Mouse (Mus musculus) embryonic facial prominence, embryonic 11.5 days (tissue): ENCODE data around the gene Crispld2. TPM values are rescaled to one million over a fixed set of nuclear protein-coding genes. Genes with fewer than 3 reads are reported as not detected.

Source experiments
- ATAC-seq: fragments of 200-750 bp; cut with Nextera tagmentation; replicated peaks from 2 replicates; pipeline ENCODE4 v1.8.0; 2017; ENCODE audit warnings: low read depth; ENCODE audit not compliant: insufficient number of reproducible peaks, low FRiP score, low TSS enrichment
- DNase-seq: peaks from one replicate; pipeline ENCODE4 v3.0.0-alpha.2; 2015; ENCODE audit warnings: low spot score
- H3K27ac ChIP-seq: fragments of 300-500 bp; sonication (generic); replicated peaks from 2 replicates; pipeline ENCODE4 v1.5.1; 2014; ENCODE audit warnings: mild to moderate bottlenecking, low read depth, low read length, control low read depth
- H3K27me3 ChIP-seq: fragments of 300-500 bp; sonication (generic); 2 replicates; pipeline ENCODE4 v1.6.1; 2014; ENCODE audit warnings: mild to moderate bottlenecking, low read length, moderate library complexity, mixed read lengths; ENCODE audit not compliant: control insufficient read depth, insufficient read depth
- H3K36me3 ChIP-seq: fragments of 300-500 bp; sonication (generic); replicated peaks from 2 replicates; pipeline ENCODE4 v1.6.1; 2014; ENCODE audit warnings: low read depth, mild to moderate bottlenecking, low read length, moderate library complexity, mixed read lengths; ENCODE audit not compliant: control insufficient read depth, insufficient read depth
- H3K4me1 ChIP-seq: fragments of 300-500 bp; sonication (generic); 2 replicates; pipeline ENCODE4 v1.6.1; 2014; ENCODE audit warnings: low read length, mixed read lengths; ENCODE audit not compliant: control insufficient read depth, insufficient read depth
- H3K4me2 ChIP-seq: fragments of 300-500 bp; sonication (generic); 2 replicates; pipeline ENCODE4 v1.6.1; 2014; ENCODE audit warnings: low read depth, mild to moderate bottlenecking, control low read depth, low read length, moderate library complexity
- H3K4me3 ChIP-seq: fragments of 300-500 bp; sonication (generic); 2 replicates; pipeline ENCODE4 v1.5.1; 2014; ENCODE audit warnings: low read depth, low read length, control low read depth
- H3K9ac ChIP-seq: fragments of 300-500 bp; sonication (generic); replicated peaks from 2 replicates; pipeline ENCODE4 v1.6.1; 2014; ENCODE audit warnings: mild to moderate bottlenecking, control low read depth, low read length
- H3K9me3 ChIP-seq: fragments of 300-500 bp; sonication (generic); replicated peaks from 2 replicates; pipeline ENCODE4 v1.6.1; 2016; ENCODE audit warnings: mild to moderate bottlenecking, low read length, inconsistent platforms, mixed read lengths; ENCODE audit not compliant: control insufficient read depth
- WGBS: fragments of 180-500 bp; shearing (Covaris S2); extraction: QIAGEN DNeasy Blood & Tissue Kit; methylation state at CpG from one replicate; pipeline ENCODE4 v1.1.7; 2014; 5-methylcytosine and 5-hydroxymethylcytosine counted together
- polyA plus RNA-seq: library from polyadenylated mRNA; unstranded; fragments of >200 nt; fragmentation: Nextera tagmentation; extraction: Ambion mirVana; gene quantifications from 2 replicates; pipeline ENCODE4 v1.2.1, GENCODE M21; 2014

The Crispld2 gene
- polyA plus RNA-seq, 1 experiment from 2014 or later = 3.6 TPM

DNA sequence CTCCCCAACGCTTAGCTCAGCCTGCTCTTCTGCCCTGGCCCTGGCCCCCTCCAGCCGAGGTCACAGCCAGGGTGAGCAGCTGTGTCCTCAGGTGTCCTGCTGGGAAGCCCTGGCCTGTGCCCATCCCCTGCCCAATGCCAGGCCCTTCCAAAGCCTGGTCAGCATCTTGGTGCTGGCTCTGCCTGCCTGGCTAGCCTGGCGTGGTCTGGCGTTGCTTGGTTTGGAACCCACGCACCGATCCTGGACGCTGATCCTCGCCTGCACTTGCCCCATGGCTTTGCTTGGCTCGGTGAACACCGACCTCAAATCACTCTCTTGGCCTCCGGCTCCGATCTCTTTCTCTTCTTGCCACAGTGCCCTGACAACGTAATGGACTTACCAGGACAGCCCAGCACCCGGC is 70.5 kb downstream of the Crispld2 start:
- Histone ChIP-seq H3K27me3 (no peaks in the 10 kb centered on the region), H3K4me1 (no peaks in the 10 kb centered on the region), H3K27ac (no peak overlapping the region), H3K36me3 (no peaks in the 10 kb centered on the region), H3K4me3 (no peak overlapping the region), H3K4me2 (no peak overlapping the region), H3K9me3 (no peaks in the 10 kb centered on the region), H3K9ac (no peak overlapping the region)
- WGBS = 89% methylated on average over 14 of the region's 14 CpGs
- DNase-seq = no peak
- ATAC-seq = no peak

DNA sequence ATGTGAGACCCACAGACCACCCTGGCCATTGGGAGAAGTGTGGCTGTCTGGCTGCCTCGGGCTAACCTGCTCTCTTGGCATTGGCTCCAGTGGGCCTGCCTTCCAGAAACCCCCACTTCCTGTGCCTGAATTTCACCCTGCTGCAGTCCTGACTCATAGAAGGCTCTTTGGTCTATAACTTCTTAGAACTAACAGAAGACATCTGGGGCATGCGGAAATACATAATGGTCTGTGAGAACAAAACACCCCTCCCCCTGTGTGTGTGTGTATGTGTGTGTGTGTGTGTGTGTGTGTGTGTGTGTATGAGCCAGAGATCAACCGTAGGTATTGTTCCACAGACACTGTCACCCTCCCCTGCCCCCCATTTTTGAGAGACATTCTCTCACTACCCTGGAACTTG is 71.1 kb downstream of the Crispld2 start:
- no peaks in the 10 kb centered on the region for H3K36me3 ChIP-seq
- no peak overlapping the region for H3K27ac ChIP-seq
- WGBS = 86% methylated on average over 3 of the region's 3 CpGs
- H3K4me3 ChIP-seq = no peak overlapping the region
- no peak overlapping the region for H3K9ac ChIP-seq
- H3K4me1 ChIP-seq = no peaks in the 10 kb centered on the region
- H3K9me3 ChIP-seq = no peaks in the 10 kb centered on the region
- no peak for ATAC-seq
- DNase-seq = no peak
- no peak overlapping the region for H3K4me2 ChIP-seq
- no peaks in the 10 kb centered on the region for H3K27me3 ChIP-seq

DNA sequence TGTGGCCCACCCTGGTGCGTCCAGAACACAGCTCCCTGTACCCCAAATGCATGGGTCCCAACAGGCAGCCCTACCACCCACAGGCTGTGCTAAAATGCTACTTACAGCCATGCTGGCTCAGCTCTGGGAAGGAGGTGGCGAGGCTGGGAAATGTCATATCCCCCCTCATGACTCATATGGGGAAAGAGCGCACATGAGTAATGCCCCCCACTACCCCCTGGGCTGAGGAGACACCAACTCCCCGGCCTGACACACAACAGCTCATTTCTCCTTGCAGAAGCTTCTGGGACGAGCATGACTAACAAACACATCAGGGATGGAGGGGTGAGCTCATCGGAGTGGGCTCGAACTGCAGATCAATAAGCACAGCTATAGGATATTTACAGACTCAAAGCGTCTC is 73.4 kb downstream of the Crispld2 start:
- H3K27me3 ChIP-seq = no peaks in the 10 kb centered on the region
- H3K4me2 ChIP-seq = no peak overlapping the region
- no peak overlapping the region for H3K27ac ChIP-seq
- no peak overlapping the region for H3K9ac ChIP-seq
- no peak overlapping the region for H3K4me3 ChIP-seq
- WGBS = 95% methylated on average over 8 of the region's 8 CpGs
- no peaks in the 10 kb centered on the region for H3K4me1 ChIP-seq
- H3K36me3 ChIP-seq = no peaks in the 10 kb centered on the region
- ATAC-seq = no peak
- H3K9me3 ChIP-seq = no peaks in the 10 kb centered on the region
- DNase-seq = no peak

DNA sequence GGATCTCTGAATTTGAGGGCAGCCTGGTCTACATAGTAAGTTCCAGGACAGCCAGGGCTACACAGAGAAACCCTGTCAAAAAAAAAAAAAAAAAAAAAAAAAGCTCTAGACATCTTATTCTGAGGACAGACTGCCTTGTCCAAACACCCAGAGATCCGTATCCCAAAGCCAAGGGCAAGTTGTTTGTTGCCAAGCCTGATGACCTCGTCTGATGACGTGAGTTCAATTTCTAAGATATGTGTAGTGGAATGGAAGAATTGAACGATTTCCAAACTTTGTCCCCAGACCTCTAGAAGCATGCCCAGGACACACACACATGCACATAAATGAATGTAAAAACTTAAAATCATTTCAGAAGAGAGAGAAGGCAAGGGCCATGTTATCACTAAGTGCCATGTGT is 74.0 kb downstream of the Crispld2 start:
- Histone ChIP-seq H3K9me3 (no peaks in the 10 kb centered on the region), H3K4me3 (no peak overlapping the region), H3K4me1 (no peaks in the 10 kb centered on the region), H3K9ac (no peak overlapping the region), H3K4me2 (no peak overlapping the region), H3K36me3 (no peaks in the 10 kb centered on the region), H3K27ac (no peak overlapping the region), H3K27me3 (no peaks in the 10 kb centered on the region)
- 91% methylated on average over 4 of the region's 4 CpGs for WGBS
- ATAC-seq (no peak), DNase-seq (no peak)

DNA sequence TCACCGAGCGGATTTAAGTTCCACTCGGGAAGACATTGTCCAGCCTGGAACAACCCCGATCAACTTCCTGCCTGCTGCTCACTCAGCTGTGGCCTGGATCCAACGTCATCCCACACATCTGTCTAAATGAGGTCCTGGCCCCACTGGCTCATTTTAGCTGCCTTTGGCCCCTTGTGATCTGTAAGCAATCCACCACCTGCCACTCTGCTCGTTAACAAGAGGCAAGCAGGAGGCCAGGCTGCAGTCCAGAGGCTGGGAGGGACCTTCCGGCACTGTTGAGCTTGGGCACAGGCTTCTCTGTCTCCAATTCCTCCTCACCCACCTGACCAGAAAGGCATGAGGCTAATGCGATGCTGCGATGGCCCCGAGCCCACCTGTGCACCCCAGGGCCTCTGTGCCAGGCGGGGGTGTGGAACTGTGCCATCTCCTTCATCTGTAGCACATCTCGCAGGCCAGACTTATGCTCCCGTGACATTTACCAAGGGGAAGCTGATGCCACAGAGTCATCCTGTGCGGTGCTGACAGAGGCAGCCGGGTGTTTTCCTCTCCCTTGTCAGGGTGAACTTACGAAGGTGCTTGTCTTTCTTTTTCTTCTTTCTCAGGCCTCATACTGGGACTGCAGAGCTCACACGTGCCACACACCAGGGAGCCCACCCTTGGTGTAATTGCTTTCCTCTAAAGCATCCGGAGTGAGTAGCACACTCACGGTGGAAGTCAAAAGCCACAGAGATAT is 75.9 kb downstream of the Crispld2 start:
- ATAC-seq = no peak
- no peak overlapping the region for H3K4me3 ChIP-seq
- no peaks in the 10 kb centered on the region; the same call in 1 of the 2 replicates for H3K27me3 ChIP-seq
- H3K4me2 ChIP-seq = no peak overlapping the region
- no peaks in the 10 kb centered on the region for H3K36me3 ChIP-seq
- no peak overlapping the region for H3K9ac ChIP-seq
- H3K9me3 ChIP-seq = no peaks in the 10 kb centered on the region
- no peak for DNase-seq
- 58% methylated on average over 19 of the region's 19 CpGs for WGBS
- H3K4me1 ChIP-seq = peaks cover 2% of the 10 kb centered on the region; the same call in 1 of the 2 replicates
- no peak overlapping the region for H3K27ac ChIP-seq

DNA sequence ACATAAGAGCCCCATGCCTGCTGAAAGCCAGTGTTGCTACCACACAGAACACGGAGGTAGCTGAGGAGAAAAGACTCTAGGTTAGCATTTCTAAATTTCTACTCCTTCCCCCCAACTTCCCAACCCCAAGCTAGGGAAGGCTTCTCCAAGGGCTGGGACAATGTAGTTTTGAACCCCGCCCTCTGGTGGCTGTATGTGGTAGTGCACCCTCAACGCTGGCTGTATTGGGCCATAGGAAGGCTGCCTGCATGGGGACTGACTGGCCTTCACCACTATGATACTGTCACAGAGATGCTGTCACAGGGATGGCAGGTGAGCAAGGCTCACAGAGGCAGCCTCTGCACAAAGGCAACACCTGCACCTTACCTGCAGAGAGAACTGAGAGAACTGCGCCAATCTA is 79.4 kb downstream of the Crispld2 start:
- Histone ChIP-seq H3K4me1 (peaks cover 2% of the 10 kb centered on the region; the same call in 1 of the 2 replicates), H3K4me3 (no peak overlapping the region), H3K9ac (no peak overlapping the region), H3K27me3 (no peaks in the 10 kb centered on the region; the same call in 1 of the 2 replicates), H3K27ac (no peak overlapping the region), H3K4me2 (no peak overlapping the region), H3K9me3 (no peaks in the 10 kb centered on the region), H3K36me3 (no peaks in the 10 kb centered on the region)
- DNase-seq (peak; percentile 89), ATAC-seq (peak; percentile 58)
- 26% methylated on average over 4 of the region's 4 CpGs for WGBS

DNA sequence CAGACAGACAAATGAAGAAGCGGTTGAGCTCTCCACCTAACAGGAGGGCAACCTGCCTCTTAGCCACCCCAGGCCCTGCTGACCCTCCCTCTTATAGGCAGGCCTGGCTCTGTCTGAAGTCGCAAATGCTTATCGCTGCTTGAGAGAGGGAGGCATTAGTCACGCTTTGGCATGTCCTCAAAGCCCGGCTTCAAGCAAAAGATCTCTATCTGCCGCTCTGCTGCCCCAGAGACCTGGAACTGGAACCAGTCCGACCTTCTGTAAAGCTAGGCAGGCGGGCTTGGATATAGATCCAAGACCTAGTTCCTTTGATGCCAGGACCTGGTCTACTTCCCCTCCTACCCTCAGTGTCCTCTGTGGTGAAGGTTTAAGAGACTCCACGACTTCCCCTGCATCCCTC is 80.0 kb downstream of the Crispld2 start:
- Histone ChIP-seq H3K27me3 (no peaks in the 10 kb centered on the region; the same call in 1 of the 2 replicates), H3K9ac (no peak overlapping the region), H3K36me3 (no peaks in the 10 kb centered on the region), H3K27ac (no peak overlapping the region), H3K4me3 (no peak overlapping the region), H3K9me3 (no peaks in the 10 kb centered on the region), H3K4me2 (no peak overlapping the region), H3K4me1 (peaks cover 2% of the 10 kb centered on the region; the same call in 1 of the 2 replicates)
- 69% methylated on average over 9 of the region's 9 CpGs for WGBS
- ATAC-seq (no peak), DNase-seq (no peak)

DNA sequence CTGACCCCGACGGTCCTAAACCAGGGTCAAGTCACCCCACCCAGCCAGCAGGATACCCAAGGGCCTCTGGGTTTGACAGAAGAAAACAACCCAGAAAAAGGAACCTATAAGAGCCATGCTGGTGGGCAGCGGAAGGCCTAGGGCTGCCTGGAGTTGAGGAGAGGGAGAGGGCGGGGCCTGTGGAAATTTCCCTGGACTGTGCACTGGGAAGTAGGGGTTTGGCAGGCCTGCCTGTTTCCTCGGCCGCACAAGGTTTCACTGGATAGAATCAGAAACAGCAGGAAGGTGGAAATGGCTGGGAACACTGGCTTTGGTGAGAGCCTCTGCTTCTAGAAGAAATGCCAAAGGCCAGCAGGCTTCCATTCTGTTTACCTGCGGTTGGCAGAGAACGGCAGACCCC is 80.6 kb downstream of the Crispld2 start:
- H3K4me1 ChIP-seq = peaks cover 2% of the 10 kb centered on the region; the same call in 1 of the 2 replicates
- no peaks in the 10 kb centered on the region for H3K9me3 ChIP-seq
- no peaks in the 10 kb centered on the region; the same call in 1 of the 2 replicates for H3K27me3 ChIP-seq
- no peak for DNase-seq
- ATAC-seq = no peak
- no peak overlapping the region for H3K4me3 ChIP-seq
- no peaks in the 10 kb centered on the region for H3K36me3 ChIP-seq
- H3K9ac ChIP-seq = no peak overlapping the region
- no peak overlapping the region for H3K4me2 ChIP-seq
- WGBS = 82% methylated on average over 8 of the region's 8 CpGs
- no peak overlapping the region for H3K27ac ChIP-seq
